Mouse (Mus musculus) brain, embryonic 14.5 days (tissue): ENCODE data around the gene Cmklr1. TPM values are rescaled to one million over a fixed set of nuclear protein-coding genes. Genes with fewer than 3 reads are reported as not detected.

ENCODE experiments used
- DNase-seq: peaks from one replicate; pipeline ENCODE4 v3.0.0-alpha.2; 2011; ENCODE audit warnings: low read depth
- CTCF ChIP-seq: fragments of 200-500 bp; IDR thresholded peaks from 2 replicates; pipeline ENCODE4 v1.5.1; 2012; ENCODE audit warnings: inconsistent platforms, mild to moderate bottlenecking, moderate library complexity, borderline replicate concordance; ENCODE audit not compliant: insufficient read depth, insufficient read length; ENCODE audit errors: extremely low read depth
- POLR2A ChIP-seq: fragments of 200-500 bp; IDR thresholded peaks from 2 replicates; pipeline ENCODE4 v1.6.1; 2012; ENCODE audit warnings: mild to moderate bottlenecking, inconsistent platforms, borderline replicate concordance; ENCODE audit not compliant: poor library complexity, insufficient read depth, insufficient read length, severe bottlenecking; ENCODE audit errors: extremely low read depth
- polyA plus RNA-seq: library from polyadenylated mRNA; depleted of rRNA; stranded (reverse); fragments of >200 nt; gene quantifications from 2 replicates; pipeline ENCODE4 v1.2.3, GENCODE M21; 2012

The Cmklr1 gene
- polyA plus RNA-seq, 1 experiment: 3.9 TPM

GRCm38 (mm10) chr5:113648647-113649211, 1.5 kb downstream of the Cmklr1 start:
- no peak for DNase-seq
- no peak for TF ChIP-seq POLR2A

- no peak for TF ChIP-seq POLR2A
- no peak for TF ChIP-seq CTCF
- DNase-seq: no peak
These were observed 3.1 kb downstream of the Cmklr1 start for GRCm38 (mm10) chr5:113647141-113647540.

- no peak for DNase-seq
These were observed 5.7 kb downstream of the Cmklr1 start for GRCm38 (mm10) chr5:113644520-113644919.

GRCm38 (mm10) chr5:113643107-113643848, 6.9 kb downstream of the Cmklr1 start:
- peak; percentile 91 for DNase-seq
- TF ChIP-seq CTCF (no peak), POLR2A (no peak)

More at GRCm38 (mm10) chr5:113644520-113644919, 5.7 kb downstream of the Cmklr1 start:
- TF ChIP-seq CTCF (no peak), POLR2A (no peak)

GRCm38 (mm10) chr5:113641066-113641465, 9.2 kb downstream of the Cmklr1 start:
- DNase-seq: no peak
- no peak for TF ChIP-seq POLR2A
- TF ChIP-seq CTCF: no peak

GRCm38 (mm10) chr5:113639126-113639525, 11.1 kb downstream of the Cmklr1 start:
- TF ChIP-seq CTCF: no peak
- TF ChIP-seq POLR2A: no peak
- DNase-seq: no peak

GRCm38 (mm10) chr5:113638055-113638454, 12.2 kb downstream of the Cmklr1 start:
- no peak for DNase-seq
- no peak for TF ChIP-seq CTCF
- TF ChIP-seq POLR2A: no peak

GRCm38 (mm10) chr5:113637631-113638030, 12.6 kb downstream of the Cmklr1 start:
- peak; percentile 28 for DNase-seq
- TF ChIP-seq POLR2A: no peak
- no peak for TF ChIP-seq CTCF

- no peak for TF ChIP-seq POLR2A
- no peak for TF ChIP-seq CTCF
- DNase-seq: no peak
These were observed 14.2 kb downstream of the Cmklr1 start for GRCm38 (mm10) chr5:113635861-113636565.

GRCm38 (mm10) chr5:113634887-113635610, 15.2 kb downstream of the Cmklr1 start:
- DNase-seq: no peak
- TF ChIP-seq CTCF (no peak), POLR2A (no peak)
